Mouse (Mus musculus) ES-E14 (cell line): ENCODE measurements around the gene Rabep2. TPM values are rescaled to one million over a fixed set of nuclear protein-coding genes. Genes with fewer than 3 reads are reported as not detected.
A peak's percentile ranks its signal among the peaks of the same experiment; 100 is the strongest.

Experiments
- DNase-seq: peaks from one replicate; pipeline ENCODE4 v3.0.0-alpha.2; 2013; ENCODE audit warnings: low read depth, low spot score
- H3K27ac ChIP-seq: 2 replicates; pipeline ENCODE4 v1.5.1; 2012; ENCODE audit warnings: low read depth, mild to moderate bottlenecking, low read length, moderate library complexity, mixed read lengths; ENCODE audit not compliant: poor library complexity, insufficient read depth, severe bottlenecking
- H3K36me3 ChIP-seq: 2 replicates; pipeline ENCODE4 v1.6.1; 2012; ENCODE audit warnings: mild to moderate bottlenecking, low read length, moderate library complexity, mixed read lengths; ENCODE audit not compliant: control insufficient read depth, poor library complexity, insufficient read depth, severe bottlenecking
- H3K4me1 ChIP-seq, 2 experiments: fragments of 150-350 bp in 1 of 2; sonication (generic) in 1 of 2; 2 replicates each; pipeline ENCODE4 v1.6.1; 2012; ENCODE audit warnings: low read length in 2 of 2, mild to moderate bottlenecking in 1 of 2, mixed read lengths in 1 of 2; ENCODE audit not compliant: control insufficient read depth in 2 of 2, insufficient read depth in 2 of 2, poor library complexity in 1 of 2
- H3K4me3 ChIP-seq, 2 experiments: fragments of 150-350 bp in 1 of 2; sonication (generic) in 1 of 2; 2 replicates each; pipeline ENCODE4 v1.5.1; 2012; ENCODE audit warnings: low read length in 2 of 2, low read depth in 1 of 2, mild to moderate bottlenecking in 1 of 2, mixed read lengths in 1 of 2; ENCODE audit not compliant: insufficient read depth in 1 of 2, poor library complexity in 1 of 2, severe bottlenecking in 1 of 2
- H3K9ac ChIP-seq: 2 replicates; pipeline ENCODE4 v1.6.1; 2012; ENCODE audit warnings: low read depth, mild to moderate bottlenecking, low read length, mixed read lengths; ENCODE audit not compliant: poor library complexity, insufficient read depth, severe bottlenecking
- H3K9me3 ChIP-seq: fragments of 150-350 bp; sonication (generic); 2 replicates; pipeline ENCODE4 v1.6.1; 2012; ENCODE audit warnings: low read depth, mild to moderate bottlenecking, low read length; ENCODE audit not compliant: control insufficient read depth, insufficient read depth
- CHD2 ChIP-seq: IDR thresholded peaks from 2 replicates; pipeline ENCODE4 v1.6.1; 2014; ENCODE audit warnings: mild to moderate bottlenecking, low read depth, low read length, inconsistent platforms
- HCFC1 ChIP-seq: IDR thresholded peaks from 2 replicates; pipeline ENCODE4 v1.6.1; 2012; ENCODE audit warnings: low read length, inconsistent platforms, borderline replicate concordance; ENCODE audit not compliant: insufficient read depth
- MAFK ChIP-seq: IDR thresholded peaks from 2 replicates; pipeline ENCODE4 v1.6.1; 2014; ENCODE audit warnings: mild to moderate bottlenecking, low read depth, low read length, inconsistent platforms; ENCODE audit not compliant: insufficient read depth
- ZC3H11A ChIP-seq: IDR thresholded peaks from 2 replicates; pipeline ENCODE4 v1.6.1; 2012; ENCODE audit warnings: low read depth, mild to moderate bottlenecking, inconsistent platforms, low read length, borderline replicate concordance
- ZNF384 ChIP-seq: IDR thresholded peaks from 2 replicates; pipeline ENCODE4 v1.6.1; 2012; ENCODE audit warnings: low read depth, low read length, inconsistent platforms
- in situ Hi-C, 2 experiments: fragments of 600-800 bp; cut with MboI; formaldehyde crosslinking; loops; one replicate each; pipeline ENCODE4 v1.15.1; 2025; ENCODE audit warnings: low sequenced_read_pairs in 2 of 2, inconsistent platforms in 1 of 2; ENCODE audit not compliant: unreplicated experiment in 2 of 2
- total RNA-seq: library from RNA; depleted of rRNA; stranded (reverse); fragments of 300-350 nt; gene quantifications from 2 replicates; pipeline ENCODE4 v1.2.3, GENCODE M21; 2012

Rabep2 gene
- total RNA-seq, 1 experiment: 22.1 TPM

- Histone ChIP-seq H3K9me3 (no peaks in the 10 kb centered on the region), H3K4me1 (peaks cover 4% of the 10 kb centered on the region in 2 experiments; a peak in 1 of 4 replicates), H3K9ac (peak within 1 kb of the TSS; percentile 77), H3K27ac (peak within 1 kb of the TSS; percentile 57), H3K4me3 (peak within 1 kb of the TSS; percentile 90 to 98), H3K36me3 (peaks cover 4% of the 10 kb centered on the region; the same call in 1 of the 2 replicates)
- TF ChIP-seq ZNF384: no peak
- TF ChIP-seq CHD2: peak; percentile 99
- no peak for TF ChIP-seq ZC3H11A
- no peak for TF ChIP-seq MAFK
- peak; percentile 93 for TF ChIP-seq HCFC1
- peak; percentile 98 for DNase-seq
- in situ Hi-C loops: no loop called here
Observed at GRCm38 (mm10) chr7:126396298-126397119, 32.0 kb upstream of the Rabep2 start, which contains the start of gene Nfatc2ip. Gene Nfatc2ip, minus strand, starts transcription at chr7:126396737.

DNA sequence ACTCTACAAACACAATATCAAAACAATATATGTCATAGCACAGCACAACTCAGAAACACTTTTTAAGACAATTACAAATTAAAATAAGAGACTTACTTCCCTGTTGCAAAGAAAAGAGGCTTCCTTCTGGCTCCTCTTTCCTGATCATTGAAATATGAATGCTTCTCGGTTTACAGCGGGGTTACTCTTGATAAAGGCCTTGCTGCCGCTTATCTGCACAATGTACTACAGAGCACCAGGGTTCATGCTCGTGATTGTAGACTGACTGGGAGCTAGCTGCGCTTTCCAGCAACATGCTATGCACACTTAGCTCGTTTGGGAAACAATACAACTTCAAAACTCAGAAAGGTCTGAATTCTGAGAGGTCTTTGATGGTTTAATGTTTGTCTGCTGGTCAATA, 31.3 kb upstream of the Rabep2 start:
- Histone ChIP-seq H3K4me3 (peak overlapping the region in 1 of 2 experiments; percentile 20; a peak in 2 of 4 replicates), H3K9me3 (no peaks in the 10 kb centered on the region), H3K4me1 (0 out of 4 replicates have a peak, but pooled peaks cover 0 to 2% of the 10 kb centered on the region in 2 experiments), H3K27ac (no peak overlapping the region), H3K36me3 (0 out of 2 replicates have a peak, but pooled peaks cover 2% of the 10 kb centered on the region), H3K9ac (no peak overlapping the region)
- TF ChIP-seq MAFK (no peak), ZNF384 (no peak), CHD2 (no peak), ZC3H11A (no peak), HCFC1 (no peak)
- in situ Hi-C loops: no loop called here
- no peak for DNase-seq

- H3K9me3 ChIP-seq: no peaks in the 10 kb centered on the region
- no peak for TF ChIP-seq ZC3H11A
- TF ChIP-seq CHD2: no peak
- no peak for DNase-seq
- no peak overlapping the region for H3K9ac ChIP-seq
- in situ Hi-C loops: no loop called here
- 0 out of 2 replicates have a peak, but pooled peaks cover 2% of the 10 kb centered on the region for H3K36me3 ChIP-seq
- no peak overlapping the region for H3K4me3 ChIP-seq
- H3K27ac ChIP-seq: no peak overlapping the region
- H3K4me1 ChIP-seq: 0 out of 4 replicates have a peak, but pooled peaks cover 0 to 2% of the 10 kb centered on the region in 2 experiments
Observed at GRCm38 (mm10) chr7:126397822-126398221, 30.7 kb upstream of the Rabep2 start.

GRCm38 (mm10) chr7:126399548-126399947, 29.0 kb upstream of the Rabep2 start:
- DNase-seq: peak; percentile 85
- no peaks in the 10 kb centered on the region for H3K36me3 ChIP-seq
- H3K9ac ChIP-seq: no peak overlapping the region
- no peaks in the 10 kb centered on the region for H3K9me3 ChIP-seq
- no peak overlapping the region for H3K4me3 ChIP-seq
- H3K4me1 ChIP-seq: no peaks in the 10 kb centered on the region
- H3K27ac ChIP-seq: no peak overlapping the region
- in situ Hi-C loops: no loop called here
- TF ChIP-seq ZC3H11A: peak; percentile 75
- TF ChIP-seq HCFC1: 0 out of 2 replicates have a peak, but pooled peaks have one; percentile 33
- no peak for TF ChIP-seq ZNF384
- no peak for TF ChIP-seq MAFK
- TF ChIP-seq CHD2: no peak
